Mouse (Mus musculus) adrenal gland, adult 2 months (tissue): ENCODE measurements around the gene Gprc5d. TPM values are rescaled to one million over a fixed set of nuclear protein-coding genes. Genes with fewer than 3 reads are reported as not detected.
A peak's percentile ranks its signal among the peaks of the same experiment; 100 is the strongest.

Experiments used
- DNase-seq: peaks from one replicate; pipeline ENCODE4 v3.0.0; 2021
- long read RNA-seq: library from polyadenylated mRNA; stranded (forward); transcript quantifications from one replicate; pipeline ENCODE4 v2.0.0, GENCODE M21; 2021
- polyA plus RNA-seq: library from polyadenylated mRNA; depleted of rRNA; stranded (reverse); fragments of >200 nt; gene quantifications from 2 replicates; pipeline ENCODE4 v1.2.3, GENCODE M21; 2012; rRNA removed
- total RNA-seq, 2 experiments: library from RNA; stranded (reverse); gene quantifications; 2 replicates each; pipeline ENCODE4 v1.2.3; 2021

Gene Gprc5d
- not detected for total RNA-seq
- polyA plus RNA-seq: not detected in 2 replicates
- long read RNA-seq: 0 reads

GRCm38 (mm10) chr6:135118183-135118582 is at the start of gene Gprc5d:
TSS of gene Gprc5d (minus strand) at chr6:135118283.
- no peak for DNase-seq

- DNase-seq: no peak
Observed at GRCm38 (mm10) chr6:135166712-135167111, 48.6 kb upstream of the Gprc5d start.

- DNase-seq: no peak
Observed at GRCm38 (mm10) chr6:135166262-135166661, 48.2 kb upstream of the Gprc5d start.

GRCm38 (mm10) chr6:135165706-135166105 is 47.6 kb upstream of the Gprc5d start:
- no peak for DNase-seq

- DNase-seq: no peak
Observed at GRCm38 (mm10) chr6:135165191-135165590, 47.1 kb upstream of the Gprc5d start.

GRCm38 (mm10) chr6:135162861-135163260 is 44.8 kb upstream of the Gprc5d start:
- no peak for DNase-seq

GRCm38 (mm10) chr6:135162311-135162710 is 44.2 kb upstream of the Gprc5d start:
- no peak for DNase-seq

- DNase-seq: no peak
Observed at GRCm38 (mm10) chr6:135161356-135161755, 43.3 kb upstream of the Gprc5d start.

GRCm38 (mm10) chr6:135158509-135158908 is 40.4 kb upstream of the Gprc5d start:
- DNase-seq: no peak

GRCm38 (mm10) chr6:135157496-135157895 is 39.4 kb upstream of the Gprc5d start:
- DNase-seq: no peak

- DNase-seq: no peak
Observed at GRCm38 (mm10) chr6:135156597-135156996, 38.5 kb upstream of the Gprc5d start.

- DNase-seq: no peak
Observed at GRCm38 (mm10) chr6:135153719-135154118, 35.6 kb upstream of the Gprc5d start.

- DNase-seq: no peak
Observed at GRCm38 (mm10) chr6:135150311-135150710, 32.2 kb upstream of the Gprc5d start.

- no peak for DNase-seq
Observed at GRCm38 (mm10) chr6:135149722-135150121, 31.6 kb upstream of the Gprc5d start.

- no peak for DNase-seq
Observed at GRCm38 (mm10) chr6:135149175-135149574, 31.1 kb upstream of the Gprc5d start.

- no peak for DNase-seq
Observed at GRCm38 (mm10) chr6:135148506-135148905, 30.4 kb upstream of the Gprc5d start.

- DNase-seq: no peak
Observed at GRCm38 (mm10) chr6:135145976-135146375, 27.9 kb upstream of the Gprc5d start.

- DNase-seq: peak; percentile 26
Observed at GRCm38 (mm10) chr6:135144516-135144915, 26.4 kb upstream of the Gprc5d start.

- no peak for DNase-seq
Observed at GRCm38 (mm10) chr6:135143151-135143550, 25.1 kb upstream of the Gprc5d start.

GRCm38 (mm10) chr6:135141451-135142147 is 23.5 kb upstream of the Gprc5d start:
- no peak for DNase-seq

- DNase-seq: peak; percentile 36
Observed at GRCm38 (mm10) chr6:135138746-135139145, 20.7 kb upstream of the Gprc5d start.

- no peak for DNase-seq
Observed at GRCm38 (mm10) chr6:135138207-135138606, 20.1 kb upstream of the Gprc5d start.

GRCm38 (mm10) chr6:135137736-135138135 is 19.7 kb upstream of the Gprc5d start:
- no peak for DNase-seq
